Mouse (Mus musculus) brown adipose tissue, adult 24 weeks (tissue): ENCODE results near the gene Tmem37. TPM values are rescaled to one million over a fixed set of nuclear protein-coding genes. Genes with fewer than 3 reads are reported as not detected.

Experiments
- H3K27ac ChIP-seq: fragments of 200-500 bp; replicated peaks from 2 replicates; pipeline ENCODE4 v1.5.1; 2012; ENCODE audit warnings: low read depth, mild to moderate bottlenecking, low read length
- H3K4me1 ChIP-seq: fragments of 200-500 bp; 2 replicates; pipeline ENCODE4 v1.6.1; 2012; ENCODE audit warnings: low read length, mixed read lengths; ENCODE audit not compliant: control insufficient read depth, insufficient read depth, insufficient read length
- H3K4me3 ChIP-seq: fragments of 200-500 bp; 2 replicates; pipeline ENCODE4 v1.5.1; 2012; ENCODE audit warnings: low read depth, mild to moderate bottlenecking, low read length, moderate library complexity; ENCODE audit not compliant: insufficient read depth
- polyA plus RNA-seq: library from polyadenylated mRNA; stranded (reverse); fragments of >200 nt; gene quantifications from 2 replicates; pipeline ENCODE4 v1.2.4, GENCODE M21; 2012; ENCODE audit not compliant: missing spikeins, insufficient read depth, insufficient read length

The Tmem37 gene
- polyA plus RNA-seq, 1 experiment: 66.7 TPM

DNA sequence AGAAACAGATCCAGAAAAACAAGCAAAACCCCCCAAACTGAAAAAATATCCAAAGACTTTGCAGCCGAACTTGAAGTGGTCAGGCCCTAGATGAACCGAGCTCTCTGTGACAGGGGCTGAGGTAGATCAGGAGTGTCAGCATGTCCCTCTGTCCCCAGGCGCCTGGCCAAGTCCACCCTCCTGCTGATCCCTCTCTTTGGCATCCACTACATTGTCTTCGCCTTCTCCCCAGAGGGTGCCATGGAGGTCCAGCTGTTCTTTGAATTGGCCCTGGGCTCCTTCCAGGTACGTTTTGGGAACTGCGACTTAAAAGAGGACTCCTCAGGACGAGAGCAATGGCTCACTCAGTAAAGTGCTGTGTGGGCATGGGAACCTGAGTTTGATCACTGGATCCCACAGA is 17.6 kb downstream of the Tmem37 start:
- Histone ChIP-seq H3K4me1 (no peaks in the 10 kb centered on the region), H3K4me3 (no peak overlapping the region), H3K27ac (no peak overlapping the region)

DNA sequence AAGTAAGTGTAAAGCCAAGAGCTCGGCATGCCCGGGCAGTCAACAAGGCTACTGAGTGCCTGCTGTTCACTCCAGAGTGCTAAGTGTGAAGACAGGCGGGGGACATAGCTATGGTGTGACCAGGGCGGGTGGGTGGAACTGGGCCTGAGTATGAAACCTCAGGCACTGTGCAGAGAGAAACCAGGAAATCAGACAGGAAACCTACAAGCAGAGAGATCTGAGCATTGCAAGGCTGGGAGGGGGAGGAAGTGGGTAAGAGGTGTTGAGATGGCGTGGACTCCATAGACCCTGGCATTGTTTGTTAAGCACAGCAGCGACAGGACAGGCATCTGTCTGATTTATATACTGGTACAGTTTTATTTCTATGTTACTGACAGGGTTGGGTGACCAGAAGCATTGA is 18.4 kb downstream of the Tmem37 start:
- H3K4me3 ChIP-seq: no peak overlapping the region
- no peak overlapping the region for H3K27ac ChIP-seq
- H3K4me1 ChIP-seq: no peaks in the 10 kb centered on the region

DNA sequence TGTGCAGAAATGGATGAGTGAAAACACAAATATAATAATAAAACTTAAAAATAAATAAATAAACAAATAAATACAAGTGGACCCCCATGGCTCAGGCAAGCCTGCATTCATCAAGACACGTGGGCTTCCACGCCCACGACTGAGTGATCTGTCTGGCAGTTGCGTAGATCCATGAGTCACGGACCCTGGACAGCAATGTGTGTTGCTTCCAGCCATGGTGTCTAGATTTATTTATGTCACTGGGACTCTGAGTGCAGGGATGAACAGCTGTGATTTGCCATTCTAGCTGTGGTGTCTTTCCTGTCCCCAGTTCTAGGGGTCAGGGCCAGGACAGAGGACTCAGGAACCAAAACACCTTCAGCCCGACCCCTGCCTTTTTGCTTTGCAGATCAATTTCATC is 18.9 kb downstream of the Tmem37 start:
- H3K4me1 ChIP-seq: no peaks in the 10 kb centered on the region
- no peak overlapping the region for H3K27ac ChIP-seq
- no peak overlapping the region for H3K4me3 ChIP-seq

DNA sequence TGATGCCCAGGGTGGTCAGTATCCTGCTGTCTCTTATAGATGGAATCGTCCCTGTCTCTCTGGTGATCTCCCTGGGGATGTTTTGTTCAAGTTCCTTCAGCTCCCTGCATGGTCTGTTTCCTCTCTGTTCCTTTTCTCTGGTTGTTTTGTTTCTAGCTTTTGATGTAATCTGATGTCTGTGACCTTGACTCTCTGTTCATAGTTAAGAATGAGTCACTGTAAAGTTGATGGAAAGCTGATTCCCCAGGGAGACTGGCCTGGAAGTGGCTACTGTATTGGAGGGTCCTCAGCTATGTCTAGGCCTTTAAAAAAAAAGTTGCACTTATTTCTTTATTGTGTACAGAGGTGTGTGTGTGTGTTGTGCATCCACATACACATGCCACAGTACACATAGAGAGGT is 22.8 kb downstream of the Tmem37 start:
- Histone ChIP-seq H3K27ac (no peak overlapping the region), H3K4me3 (no peak overlapping the region), H3K4me1 (no peaks in the 10 kb centered on the region)

DNA sequence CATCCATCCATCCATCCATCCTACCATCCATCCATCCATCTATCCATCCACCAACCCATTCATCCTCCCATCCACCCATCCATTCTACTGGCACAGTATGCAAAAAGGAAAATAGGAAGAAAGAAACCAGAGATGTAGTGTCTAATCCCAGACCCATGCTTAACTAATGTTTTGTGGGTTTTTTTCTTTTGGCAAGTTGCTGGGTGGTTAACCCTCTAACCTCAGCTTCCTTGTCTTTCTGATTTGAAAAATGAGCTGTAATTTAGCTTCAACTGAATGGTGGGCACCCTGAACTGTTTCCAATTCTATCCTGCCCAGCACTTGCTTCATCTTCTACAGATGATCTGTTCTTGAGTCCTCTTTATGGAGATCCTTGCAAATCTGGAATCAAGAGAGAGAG is 26.5 kb downstream of the Tmem37 start:
- Histone ChIP-seq H3K4me1 (peaks cover 2% of the 10 kb centered on the region; the same call in 1 of the 2 replicates), H3K27ac (no peak overlapping the region), H3K4me3 (no peak overlapping the region)

DNA sequence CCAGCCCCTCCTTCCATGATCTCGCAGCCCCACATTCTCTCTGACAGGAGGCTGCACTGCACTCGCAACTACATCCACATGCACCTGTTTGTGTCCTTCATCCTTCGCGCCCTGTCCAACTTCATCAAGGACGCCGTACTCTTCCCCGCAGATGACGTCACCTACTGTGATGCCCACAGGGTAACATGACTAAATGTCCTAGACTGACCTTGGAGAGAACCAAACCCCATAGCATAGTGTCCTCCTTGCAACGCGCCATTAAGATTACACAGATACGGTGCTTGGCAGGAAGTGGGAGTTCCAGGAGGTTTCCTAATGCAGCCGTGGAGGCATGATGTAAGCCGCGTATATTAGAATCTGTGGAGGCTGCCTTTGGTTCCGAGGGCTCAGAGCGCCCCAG is 29.3 kb downstream of the Tmem37 start:
- H3K4me1 ChIP-seq: peaks cover 2% of the 10 kb centered on the region; the same call in 1 of the 2 replicates
- H3K27ac ChIP-seq: no peak overlapping the region
- no peak overlapping the region for H3K4me3 ChIP-seq

DNA sequence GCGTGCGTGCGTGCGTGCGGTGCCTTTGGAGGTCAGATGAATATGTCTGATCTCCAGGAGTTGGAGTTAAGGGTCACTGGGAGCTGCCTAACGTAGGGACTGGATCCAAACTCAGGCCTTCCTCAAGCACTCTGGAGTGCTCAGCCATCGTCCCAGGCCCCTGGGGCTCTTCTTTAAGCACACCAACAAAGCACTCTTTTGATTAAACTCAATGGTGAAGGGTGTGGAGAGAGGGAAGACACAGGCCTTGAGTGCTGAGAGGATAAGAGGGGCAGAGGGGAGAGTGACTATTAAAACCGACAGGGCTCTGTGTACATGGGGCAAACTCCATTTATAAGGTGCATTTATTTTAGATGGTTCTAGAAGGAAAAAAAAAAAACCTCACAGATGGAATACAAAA is 31.5 kb downstream of the Tmem37 start:
- no peak overlapping the region for H3K4me3 ChIP-seq
- H3K4me1 ChIP-seq: peaks cover 7% of the 10 kb centered on the region
- no peak overlapping the region for H3K27ac ChIP-seq

DNA sequence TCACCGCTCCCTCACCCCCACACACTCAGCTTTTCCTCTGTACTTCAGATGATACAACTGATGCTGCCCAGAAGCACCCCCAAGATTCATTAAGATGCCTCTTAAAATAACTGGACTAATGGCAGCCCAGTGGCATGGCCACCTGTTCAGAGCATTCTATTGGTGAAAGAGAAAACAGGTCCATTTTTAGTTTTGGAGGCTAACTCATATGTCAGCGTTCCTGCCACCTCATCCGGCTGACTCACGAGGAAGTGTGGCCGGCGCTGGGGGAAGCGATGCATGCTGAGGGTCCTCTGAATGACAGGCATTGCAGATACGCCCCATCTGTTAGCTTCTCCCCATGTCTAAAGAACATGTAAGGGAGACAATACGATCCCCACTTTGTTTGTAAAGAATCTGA is 35.3 kb downstream of the Tmem37 start:
- H3K4me1 ChIP-seq: peaks cover 9% of the 10 kb centered on the region
- no peak overlapping the region for H3K4me3 ChIP-seq
- H3K27ac ChIP-seq: peak overlapping the region; percentile 93; the same call in 1 of the 2 replicates

DNA sequence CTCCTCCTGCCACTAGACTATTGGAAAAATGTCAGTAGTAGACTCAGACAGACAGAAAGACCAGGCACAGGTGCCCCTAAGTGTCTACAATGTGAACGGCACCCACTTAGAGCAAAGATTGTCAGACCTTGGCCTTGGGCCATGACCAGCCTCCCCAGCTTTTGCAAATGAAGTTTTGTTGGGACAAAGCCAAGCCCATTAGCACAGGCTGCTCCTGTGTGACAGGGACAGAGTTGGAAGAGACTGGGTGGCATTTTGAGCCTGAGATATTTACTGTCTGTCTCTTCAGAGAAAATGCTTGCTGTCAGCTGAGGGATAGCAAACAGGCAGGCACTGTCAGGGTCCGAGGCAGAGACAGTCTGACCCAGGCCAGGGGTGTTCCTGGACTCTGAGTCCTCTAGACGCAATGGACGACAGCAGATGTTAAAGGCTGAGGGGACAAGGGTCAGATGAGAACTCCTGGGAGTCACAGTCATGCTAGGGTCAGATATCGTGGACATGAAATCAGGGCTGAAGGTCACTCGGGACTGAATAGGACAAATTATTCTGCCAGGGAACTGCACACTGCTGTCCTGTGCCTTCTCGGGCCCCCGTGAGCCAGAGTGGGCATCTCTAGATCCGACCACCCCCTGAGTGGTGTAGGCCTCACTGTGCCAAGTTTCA is 36.7 kb downstream of the Tmem37 start:
- Histone ChIP-seq H3K27ac (peak overlapping the region; percentile 99), H3K4me3 (0 out of 2 replicates have a peak overlapping the region, but pooled peaks have one; percentile 26), H3K4me1 (peaks cover 9% of the 10 kb centered on the region)

DNA sequence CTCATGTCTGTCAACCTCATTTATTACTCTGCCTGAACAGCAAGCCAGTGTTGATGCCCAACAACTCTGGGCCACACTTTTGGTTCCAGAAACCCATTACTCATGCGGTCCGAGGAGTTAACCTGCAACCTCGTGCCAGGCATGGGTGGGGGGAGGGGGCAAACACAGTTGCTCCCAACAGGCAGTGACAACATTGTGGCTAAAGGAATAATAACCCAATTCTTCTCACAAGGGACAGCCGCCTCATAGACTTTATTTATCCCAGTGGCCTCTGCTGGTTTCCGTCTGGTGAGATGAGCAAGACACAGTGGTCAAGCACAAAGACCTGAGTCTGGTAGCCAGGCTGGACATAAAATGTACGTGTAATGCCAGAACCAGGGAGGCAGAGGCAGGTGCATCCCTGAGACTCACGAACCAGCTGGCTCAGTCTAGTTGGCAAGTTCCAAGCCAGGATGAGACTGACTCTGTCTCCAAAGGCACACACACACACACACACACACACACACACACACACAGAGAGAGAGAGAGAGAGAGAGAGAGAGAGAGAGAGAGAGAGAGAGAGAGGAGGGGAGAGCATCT is 38.3 kb downstream of the Tmem37 start:
- H3K4me3 ChIP-seq: no peak overlapping the region
- 0 out of 2 replicates have a peak overlapping the region, but pooled peaks have one; percentile 13 for H3K27ac ChIP-seq
- H3K4me1 ChIP-seq: peaks cover 9% of the 10 kb centered on the region

DNA sequence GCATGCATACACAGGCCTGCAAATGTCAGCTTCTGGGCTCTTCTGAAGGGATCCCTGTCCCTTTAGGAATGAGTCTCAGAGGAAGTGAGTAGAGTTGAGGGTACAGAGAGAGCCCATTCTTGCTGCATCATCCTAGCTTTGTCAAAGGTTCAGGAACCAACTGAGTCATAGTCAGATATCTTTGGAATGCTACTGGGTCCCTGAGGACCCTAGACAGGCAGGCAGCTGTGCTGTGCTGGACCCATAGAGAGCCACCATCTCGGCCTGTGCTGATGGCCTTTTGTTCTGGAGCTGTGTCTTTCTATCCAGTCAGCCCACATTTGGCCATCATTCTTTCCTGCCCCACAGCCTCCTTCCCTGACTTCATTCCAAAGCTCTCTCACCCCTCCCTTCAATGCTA is 39.1 kb downstream of the Tmem37 start:
- Histone ChIP-seq H3K27ac (no peak overlapping the region; the same call in 1 of the 2 replicates), H3K4me3 (no peak overlapping the region), H3K4me1 (peaks cover 13% of the 10 kb centered on the region)

DNA sequence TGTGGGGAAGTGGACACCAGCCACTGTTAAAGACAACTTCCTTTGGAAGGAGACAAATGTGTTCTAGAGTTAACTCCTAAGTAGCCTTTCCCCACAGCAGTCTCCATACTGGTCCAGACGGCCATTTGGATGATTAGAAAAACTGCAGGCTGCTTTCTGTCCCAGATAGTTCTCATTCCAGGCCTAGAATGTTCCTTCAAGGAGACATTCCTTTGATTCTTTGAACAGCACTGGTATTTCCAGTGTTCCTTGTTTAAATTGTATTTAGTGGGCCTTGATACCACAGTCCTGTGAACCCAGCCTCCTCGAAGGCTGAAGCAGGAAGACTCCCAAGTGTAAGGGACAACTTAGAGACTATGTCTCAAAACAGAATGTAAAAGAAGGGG is 40.4 kb downstream of the Tmem37 start:
- Histone ChIP-seq H3K4me1 (peaks cover 13% of the 10 kb centered on the region), H3K27ac (peak overlapping the region; percentile 62), H3K4me3 (no peak overlapping the region)

DNA sequence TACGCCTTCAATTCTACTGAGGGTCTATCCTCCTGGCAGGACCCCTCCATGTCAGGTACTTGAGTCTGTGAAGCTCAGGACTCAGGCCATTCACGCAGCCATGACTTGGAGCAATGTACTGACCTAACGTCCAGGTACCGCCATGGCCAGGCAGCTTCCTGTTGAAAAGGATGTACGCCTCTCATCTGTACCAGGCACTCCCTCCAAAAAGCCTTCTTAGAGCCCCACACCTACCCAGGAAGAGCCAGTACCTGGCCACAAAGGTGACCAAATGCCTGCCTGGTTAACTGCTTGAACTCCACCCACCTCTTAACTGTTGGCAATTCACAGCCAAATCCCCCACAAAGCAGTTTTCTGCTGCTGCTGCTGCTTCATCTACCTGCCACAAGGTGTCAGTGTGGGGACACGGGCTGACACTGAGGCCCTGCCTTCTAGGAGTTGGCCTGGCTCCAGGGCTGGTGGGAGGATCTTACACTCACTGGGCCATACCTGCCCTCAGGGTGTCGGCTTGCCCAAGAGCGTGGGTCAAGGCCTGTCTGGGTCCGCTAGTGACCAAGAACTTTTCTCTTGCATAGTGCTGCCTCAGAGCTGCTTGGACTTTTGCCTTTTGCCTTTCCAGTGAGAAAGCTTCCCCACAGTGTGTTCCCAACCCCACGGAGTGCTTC is 40.9 kb downstream of the Tmem37 start:
- Histone ChIP-seq H3K4me3 (no peak overlapping the region), H3K27ac (peak overlapping the region; percentile 62), H3K4me1 (peaks cover 14% of the 10 kb centered on the region)

DNA sequence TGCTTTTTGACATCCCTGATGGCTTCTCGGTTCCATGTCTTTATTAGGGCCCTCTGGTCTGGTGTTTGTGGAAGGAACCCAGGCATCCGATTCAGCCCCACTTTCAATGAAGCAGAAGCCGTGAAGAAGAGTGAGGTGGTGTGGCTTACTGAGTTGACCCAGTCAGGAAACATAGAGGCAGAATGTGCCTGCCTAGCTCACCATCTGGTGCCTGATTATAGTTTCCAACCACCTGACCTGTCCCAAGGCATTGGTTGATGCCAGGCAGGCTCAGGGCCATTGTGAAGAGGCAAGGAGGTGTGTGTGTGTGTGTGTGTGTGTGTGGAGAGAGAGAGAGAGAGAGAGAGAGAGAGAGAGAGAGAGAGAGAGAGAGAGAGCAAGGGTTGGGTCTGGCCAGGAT is 43.4 kb downstream of the Tmem37 start:
- Histone ChIP-seq H3K4me3 (no peak overlapping the region), H3K27ac (peak overlapping the region; percentile 65), H3K4me1 (peaks cover 14% of the 10 kb centered on the region)

DNA sequence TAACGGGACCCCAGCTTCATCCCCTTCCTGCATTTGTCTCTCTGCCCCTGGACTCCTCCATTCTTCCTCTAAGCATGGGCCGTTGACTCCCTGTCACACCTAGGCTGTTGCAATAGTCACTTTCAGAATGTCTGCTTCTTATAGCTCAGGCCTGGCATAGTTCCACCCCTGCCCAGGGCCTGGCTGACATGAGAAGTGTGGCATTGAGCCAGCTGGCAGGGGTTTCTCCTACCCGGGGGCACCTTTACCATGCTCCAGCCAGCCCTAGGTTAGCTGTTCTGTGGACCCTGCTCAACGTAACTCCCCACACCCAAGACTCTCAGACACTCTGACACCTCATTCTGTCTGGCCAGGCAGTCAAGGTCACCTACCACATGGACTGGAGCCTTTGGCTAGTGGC is 46.2 kb downstream of the Tmem37 start:
- Histone ChIP-seq H3K4me3 (no peak overlapping the region), H3K27ac (peak overlapping the region; percentile 94), H3K4me1 (peaks cover 22% of the 10 kb centered on the region)

DNA sequence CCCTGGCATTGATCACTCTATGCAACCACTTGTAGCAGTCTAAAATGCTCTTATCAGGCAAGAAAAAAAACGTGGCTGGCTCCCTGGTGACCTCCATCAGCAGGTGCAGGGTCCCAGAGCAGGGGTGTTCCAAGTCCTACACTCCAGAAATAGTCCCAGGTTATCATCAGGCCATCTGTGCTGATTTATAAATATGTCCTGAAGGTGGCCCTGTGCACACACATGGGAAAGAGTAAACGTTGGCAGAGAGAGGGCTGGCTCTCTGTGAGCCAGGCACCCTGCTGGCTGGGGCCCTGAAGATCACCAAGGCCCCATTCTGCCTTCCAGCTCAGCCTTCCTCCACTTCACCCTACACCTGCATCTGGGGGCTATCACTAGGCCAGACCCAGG is 48.8 kb downstream of the Tmem37 start:
- H3K4me3 ChIP-seq: no peak overlapping the region
- peaks cover 18% of the 10 kb centered on the region for H3K4me1 ChIP-seq
- H3K27ac ChIP-seq: peak overlapping the region; percentile 72
